Mouse (Mus musculus) limb, embryonic 15.5 days (tissue): ENCODE results near the gene Lifr. TPM values are rescaled to one million over a fixed set of nuclear protein-coding genes. Genes with fewer than 3 reads are reported as not detected.

Source experiments
- ATAC-seq: fragments of 200-750 bp; cut with Nextera tagmentation; 2 replicates; pipeline ENCODE4 v1.8.0; 2017; ENCODE audit warnings: low read depth, moderate TSS enrichment; ENCODE audit not compliant: insufficient number of reproducible peaks, low FRiP score, low TSS enrichment
- H3K27ac ChIP-seq: fragments of 300-500 bp; sonication (generic); 2 replicates; pipeline ENCODE4 v1.5.1; 2015; ENCODE audit warnings: moderate library complexity, mild to moderate bottlenecking, inconsistent platforms
- H3K27me3 ChIP-seq: fragments of 300-500 bp; sonication (generic); 2 replicates; pipeline ENCODE4 v1.6.1; 2015; ENCODE audit warnings: inconsistent platforms
- H3K36me3 ChIP-seq: fragments of 300-500 bp; sonication (generic); 2 replicates; pipeline ENCODE4 v1.6.1; 2015; ENCODE audit warnings: inconsistent platforms
- H3K4me1 ChIP-seq: fragments of 300-500 bp; sonication (generic); 2 replicates; pipeline ENCODE4 v1.6.1; 2015; ENCODE audit warnings: inconsistent platforms
- H3K4me2 ChIP-seq: fragments of 300-500 bp; sonication (generic); 2 replicates; pipeline ENCODE4 v1.6.1; 2015; ENCODE audit warnings: mild to moderate bottlenecking, inconsistent platforms
- H3K4me3 ChIP-seq: fragments of 300-500 bp; sonication (generic); 2 replicates; pipeline ENCODE4 v1.5.1; 2015; ENCODE audit warnings: mild to moderate bottlenecking, inconsistent platforms
- H3K9ac ChIP-seq: fragments of 300-500 bp; sonication (generic); 2 replicates; pipeline ENCODE4 v1.6.1; 2015; ENCODE audit warnings: inconsistent platforms
- H3K9me3 ChIP-seq: fragments of 300-500 bp; sonication (generic); 2 replicates; pipeline ENCODE4 v1.6.1; 2016; ENCODE audit warnings: inconsistent platforms
- WGBS: fragments of 180-500 bp; shearing (Covaris S2); methylation state at CpG from one replicate; pipeline ENCODE4 v1.1.7; 2015; 5-methylcytosine and 5-hydroxymethylcytosine counted together
- polyA plus RNA-seq: library from polyadenylated mRNA; unstranded; fragments of >200 nt; fragmentation: Nextera tagmentation; extraction: Ambion mirVana; gene quantifications from 2 replicates; pipeline ENCODE4 v1.2.1, GENCODE M21; 2015

Gene Lifr
- polyA plus RNA-seq, 1 experiment from 2014 or later = 14.3 TPM

DNA sequence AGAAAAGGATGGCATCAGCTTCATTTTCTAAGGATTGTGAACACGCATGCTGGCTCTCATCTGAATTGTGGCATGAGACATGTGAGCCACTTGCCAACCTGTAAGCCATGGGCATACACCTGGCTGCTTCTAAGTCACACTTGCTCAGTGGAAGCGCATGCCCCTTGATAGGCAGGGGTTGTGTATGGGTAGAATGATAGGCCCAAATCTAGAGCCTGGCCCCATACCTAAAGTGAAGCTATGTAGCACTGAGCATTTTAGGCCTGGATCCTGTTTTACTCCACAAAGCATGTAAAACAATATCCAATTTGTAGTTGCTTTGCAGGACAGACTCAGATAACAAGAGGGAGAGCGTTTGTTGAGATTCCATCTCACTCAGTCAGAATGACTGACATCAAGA, 7.5 kb upstream of the Lifr start:
- Histone ChIP-seq H3K36me3 (no peaks in the 10 kb centered on the region), H3K4me1 (peaks cover 9% of the 10 kb centered on the region), H3K27me3 (no peaks in the 10 kb centered on the region), H3K4me3 (no peak overlapping the region), H3K4me2 (no peak overlapping the region), H3K9ac (no peak overlapping the region), H3K27ac (no peak overlapping the region), H3K9me3 (no peaks in the 10 kb centered on the region)
- WGBS = 92% methylated on average over 3 of the region's 3 CpGs
- ATAC-seq = no peak

DNA sequence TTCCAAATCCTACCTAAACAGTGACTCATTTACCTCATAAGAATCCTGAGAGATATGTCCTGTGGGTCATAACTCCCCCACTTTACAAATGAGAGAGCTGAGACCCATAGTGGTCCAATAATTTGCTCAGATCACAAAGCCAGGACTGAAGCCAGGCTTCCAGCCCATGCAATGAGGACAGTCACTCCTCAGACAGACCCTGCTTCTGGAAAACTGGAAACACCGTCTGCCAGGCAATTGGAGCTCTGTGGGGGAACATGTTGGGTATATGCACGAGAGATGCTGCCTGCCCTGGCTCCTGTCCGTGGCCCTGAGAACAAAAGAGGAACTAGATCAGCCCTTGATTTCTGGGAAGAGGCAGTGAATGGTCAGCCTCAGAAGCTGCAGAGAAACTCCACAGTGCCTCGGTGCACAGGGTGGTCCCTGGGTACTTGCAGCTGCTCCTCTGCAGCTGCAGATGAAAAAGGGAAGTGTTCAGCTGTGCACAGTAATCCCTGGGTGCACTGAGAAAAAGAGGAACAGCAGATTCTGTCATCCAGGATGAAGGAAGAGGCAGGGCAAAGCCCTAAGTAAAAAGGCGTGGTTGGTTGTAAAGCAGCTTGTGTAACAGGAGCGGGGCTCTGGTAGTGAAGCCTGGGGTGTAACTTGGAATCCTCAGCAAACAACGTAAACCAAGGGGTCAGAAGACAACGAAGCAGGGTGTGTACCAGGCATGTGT, 5.5 kb upstream of the Lifr start:
- Histone ChIP-seq H3K27ac (no peak overlapping the region), H3K9ac (no peak overlapping the region), H3K36me3 (no peaks in the 10 kb centered on the region), H3K9me3 (no peaks in the 10 kb centered on the region), H3K4me3 (no peak overlapping the region), H3K4me2 (no peak overlapping the region), H3K4me1 (peaks cover 9% of the 10 kb centered on the region), H3K27me3 (no peaks in the 10 kb centered on the region)
- 21% methylated on average over 8 of the region's 8 CpGs for WGBS
- ATAC-seq = 0 out of 2 replicates have a peak, but pooled peaks have one; percentile 46

GRCm38 (mm10) chr15:7088691-7089090, 1.7 kb upstream of the Lifr start:
- no peak overlapping the region for H3K4me3 ChIP-seq
- H3K4me1 ChIP-seq = peaks cover 17% of the 10 kb centered on the region
- no peak overlapping the region for H3K4me2 ChIP-seq
- ATAC-seq = no peak
- WGBS = 74% methylated on average over 2 of the region's 2 CpGs
- H3K27ac ChIP-seq = no peak overlapping the region
- H3K36me3 ChIP-seq = no peaks in the 10 kb centered on the region
- no peaks in the 10 kb centered on the region for H3K27me3 ChIP-seq
- no peak overlapping the region for H3K9ac ChIP-seq
- H3K9me3 ChIP-seq = no peaks in the 10 kb centered on the region

DNA sequence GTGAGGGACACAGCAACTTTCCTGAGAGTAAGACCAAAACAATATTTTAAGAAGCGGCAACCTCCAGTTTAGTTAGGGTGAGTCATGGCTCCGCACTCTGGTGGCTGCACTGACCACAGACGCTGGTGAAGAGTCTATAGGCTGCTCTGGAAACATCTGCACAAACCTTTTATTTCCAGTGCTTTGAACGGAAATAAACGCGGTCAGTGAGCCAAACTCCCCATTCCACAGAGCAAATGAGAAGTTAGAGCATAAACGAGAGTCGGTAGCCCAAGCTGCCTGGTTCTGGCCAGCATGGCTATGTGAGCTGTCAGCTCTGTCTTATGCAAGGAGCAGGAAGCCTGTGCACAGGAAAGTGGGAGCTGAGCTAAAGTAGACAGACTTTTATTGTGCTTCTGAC, 1.9 kb downstream of the Lifr start:
- Histone ChIP-seq H3K9me3 (no peaks in the 10 kb centered on the region), H3K4me1 (peaks cover 10% of the 10 kb centered on the region), H3K4me2 (0 out of 2 replicates have a peak overlapping the region, but pooled peaks have one; percentile 14), H3K36me3 (no peaks in the 10 kb centered on the region), H3K4me3 (no peak overlapping the region), H3K9ac (no peak overlapping the region), H3K27me3 (no peaks in the 10 kb centered on the region), H3K27ac (peak overlapping the region; percentile 27; the same call in 1 of the 2 replicates)
- ATAC-seq = no peak
- 34% methylated on average over 8 of the region's 8 CpGs for WGBS

DNA sequence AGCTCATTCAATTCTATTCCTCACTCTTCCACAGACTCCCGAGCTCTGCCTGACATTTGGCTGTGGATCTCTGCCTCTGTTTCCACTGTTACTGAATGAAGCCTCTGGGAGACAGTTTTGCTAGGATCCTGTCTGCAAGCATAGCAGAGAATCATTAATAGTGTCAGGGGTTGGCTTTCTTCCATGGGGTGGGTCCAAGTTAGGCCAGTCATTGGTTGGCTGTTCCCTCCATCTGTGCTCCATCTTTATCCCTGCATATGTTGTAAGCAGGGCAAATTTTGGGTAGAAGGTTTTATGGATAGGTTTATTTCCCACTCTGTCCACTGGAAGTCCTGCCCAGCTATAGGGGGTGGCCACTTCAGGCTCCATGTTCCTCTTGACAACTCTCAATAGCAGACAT, 9.0 kb downstream of the Lifr start:
- Histone ChIP-seq H3K27me3 (no peaks in the 10 kb centered on the region), H3K27ac (no peak overlapping the region), H3K4me3 (no peak overlapping the region), H3K36me3 (no peaks in the 10 kb centered on the region), H3K4me1 (no peaks in the 10 kb centered on the region), H3K9ac (no peak overlapping the region), H3K9me3 (no peaks in the 10 kb centered on the region), H3K4me2 (no peak overlapping the region)
- 65% methylated on average over 1 of the region's 1 CpGs for WGBS
- ATAC-seq = no peak

GRCm38 (mm10) chr15:7100226-7100625, 9.8 kb downstream of the Lifr start:
- no peak overlapping the region for H3K4me2 ChIP-seq
- H3K4me1 ChIP-seq = no peaks in the 10 kb centered on the region
- ATAC-seq = no peak
- H3K9ac ChIP-seq = no peak overlapping the region
- 66% methylated on average over 6 of the region's 6 CpGs for WGBS
- no peak overlapping the region for H3K27ac ChIP-seq
- no peak overlapping the region for H3K4me3 ChIP-seq
- no peaks in the 10 kb centered on the region for H3K27me3 ChIP-seq
- H3K36me3 ChIP-seq = no peaks in the 10 kb centered on the region
- no peaks in the 10 kb centered on the region for H3K9me3 ChIP-seq

- no peak overlapping the region for H3K4me3 ChIP-seq
- H3K9me3 ChIP-seq = no peaks in the 10 kb centered on the region
- ATAC-seq = no peak
- no peaks in the 10 kb centered on the region for H3K36me3 ChIP-seq
- WGBS = 83% methylated on average over 2 of the region's 2 CpGs
- no peaks in the 10 kb centered on the region for H3K27me3 ChIP-seq
- H3K27ac ChIP-seq = no peak overlapping the region
- H3K9ac ChIP-seq = no peak overlapping the region
- no peak overlapping the region for H3K4me2 ChIP-seq
- H3K4me1 ChIP-seq = no peaks in the 10 kb centered on the region
Observed at GRCm38 (mm10) chr15:7103051-7103450, 12.6 kb downstream of the Lifr start.

GRCm38 (mm10) chr15:7105224-7105623, 14.8 kb downstream of the Lifr start:
- no peak for ATAC-seq
- H3K4me3 ChIP-seq = no peak overlapping the region
- no peaks in the 10 kb centered on the region for H3K36me3 ChIP-seq
- H3K4me1 ChIP-seq = no peaks in the 10 kb centered on the region
- H3K9me3 ChIP-seq = no peaks in the 10 kb centered on the region
- H3K9ac ChIP-seq = no peak overlapping the region
- no peak overlapping the region for H3K27ac ChIP-seq
- 56% methylated on average over 5 of the region's 5 CpGs for WGBS
- no peaks in the 10 kb centered on the region for H3K27me3 ChIP-seq
- H3K4me2 ChIP-seq = no peak overlapping the region

DNA sequence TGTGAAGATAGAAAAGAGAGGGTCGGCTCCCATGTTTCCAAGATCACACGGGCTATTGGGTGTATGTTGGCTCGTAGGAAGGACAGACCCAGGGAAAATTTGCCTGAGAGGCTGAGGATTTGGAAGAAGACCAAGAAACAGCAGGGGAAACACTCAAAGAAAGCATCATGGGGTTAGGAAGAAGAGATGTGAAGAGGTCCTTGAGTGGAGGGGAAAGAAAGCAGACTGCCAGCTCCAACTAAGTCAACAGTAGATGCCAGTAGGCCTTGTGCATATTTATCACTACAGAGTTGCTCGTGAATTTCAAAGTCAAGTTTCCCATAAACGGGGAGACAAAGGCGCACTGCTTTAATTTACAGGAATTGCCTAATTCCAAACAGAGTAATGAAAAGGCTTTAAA, 17.7 kb downstream of the Lifr start:
- WGBS = 60% methylated on average over 6 of the region's 6 CpGs
- Histone ChIP-seq H3K4me2 (no peak overlapping the region), H3K4me3 (no peak overlapping the region), H3K27me3 (no peaks in the 10 kb centered on the region), H3K27ac (no peak overlapping the region), H3K4me1 (no peaks in the 10 kb centered on the region), H3K9ac (no peak overlapping the region), H3K9me3 (no peaks in the 10 kb centered on the region), H3K36me3 (no peaks in the 10 kb centered on the region)
- ATAC-seq = no peak

DNA sequence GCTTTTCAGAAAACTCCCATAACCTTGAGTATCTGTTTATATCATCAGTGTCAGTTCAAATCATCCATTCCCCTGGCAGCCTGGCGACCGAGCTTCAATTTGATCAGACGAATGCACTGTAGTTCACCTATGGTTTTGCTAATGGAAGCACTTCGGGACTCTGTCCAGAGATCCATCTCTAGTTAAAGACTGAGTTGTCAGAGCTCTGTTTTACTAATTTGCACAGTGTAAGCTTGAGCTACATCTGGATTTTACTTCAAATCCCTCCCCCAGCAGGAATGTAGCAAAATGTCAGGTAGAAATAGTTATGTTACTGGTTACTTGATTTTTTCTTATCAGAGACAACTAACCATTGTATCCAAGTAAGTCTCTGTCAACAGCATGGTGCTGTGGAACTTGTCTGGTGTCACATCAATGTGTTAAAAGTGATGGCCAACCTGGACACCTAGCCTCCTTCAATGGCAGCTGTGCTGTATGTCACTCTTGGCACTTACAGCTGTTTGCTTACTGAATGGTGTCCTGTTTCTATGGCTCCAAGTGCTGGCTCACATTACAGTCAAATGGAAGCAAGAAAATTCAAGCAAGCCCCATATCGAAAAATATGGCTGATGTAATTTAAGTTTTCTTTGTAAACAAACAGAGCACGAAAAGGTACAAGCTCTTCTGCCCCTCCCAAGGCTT, 22.0 kb downstream of the Lifr start:
- no peak overlapping the region for H3K9ac ChIP-seq
- no peaks in the 10 kb centered on the region for H3K36me3 ChIP-seq
- ATAC-seq = no peak
- no peak overlapping the region for H3K27ac ChIP-seq
- WGBS = 67% methylated on average over 6 of the region's 6 CpGs
- no peaks in the 10 kb centered on the region for H3K27me3 ChIP-seq
- H3K4me2 ChIP-seq = no peak overlapping the region
- H3K4me3 ChIP-seq = no peak overlapping the region
- H3K9me3 ChIP-seq = no peaks in the 10 kb centered on the region
- H3K4me1 ChIP-seq = no peaks in the 10 kb centered on the region

- no peak for ATAC-seq
- Histone ChIP-seq H3K27me3 (no peaks in the 10 kb centered on the region), H3K9ac (no peak overlapping the region), H3K4me2 (no peak overlapping the region), H3K27ac (no peak overlapping the region), H3K9me3 (no peaks in the 10 kb centered on the region), H3K4me3 (no peak overlapping the region), H3K36me3 (no peaks in the 10 kb centered on the region), H3K4me1 (peaks cover 3% of the 10 kb centered on the region; the same call in 1 of the 2 replicates)
- 71% methylated on average over 3 of the region's 3 CpGs for WGBS
Observed at GRCm38 (mm10) chr15:7113906-7114305, 23.5 kb downstream of the Lifr start.

GRCm38 (mm10) chr15:7115326-7116003, 25.1 kb downstream of the Lifr start:
- ATAC-seq = no peak
- H3K9ac ChIP-seq = no peak overlapping the region
- H3K27me3 ChIP-seq = no peaks in the 10 kb centered on the region
- WGBS = 63% methylated on average over 7 of the region's 7 CpGs
- H3K9me3 ChIP-seq = no peaks in the 10 kb centered on the region
- peaks cover 4% of the 10 kb centered on the region; the same call in 1 of the 2 replicates for H3K4me1 ChIP-seq
- H3K36me3 ChIP-seq = no peaks in the 10 kb centered on the region
- H3K4me2 ChIP-seq = no peak overlapping the region
- H3K27ac ChIP-seq = no peak overlapping the region
- H3K4me3 ChIP-seq = no peak overlapping the region
